Mouse (Mus musculus): Measurements from ENCODE around the gene Tmem26. TPM values are rescaled to one million over a fixed set of nuclear protein-coding genes. Genes with fewer than 3 reads are reported as not detected.

Tmem26 gene
- polyA plus RNA-seq, 1 experiment: 0.18 TPM

DNA sequence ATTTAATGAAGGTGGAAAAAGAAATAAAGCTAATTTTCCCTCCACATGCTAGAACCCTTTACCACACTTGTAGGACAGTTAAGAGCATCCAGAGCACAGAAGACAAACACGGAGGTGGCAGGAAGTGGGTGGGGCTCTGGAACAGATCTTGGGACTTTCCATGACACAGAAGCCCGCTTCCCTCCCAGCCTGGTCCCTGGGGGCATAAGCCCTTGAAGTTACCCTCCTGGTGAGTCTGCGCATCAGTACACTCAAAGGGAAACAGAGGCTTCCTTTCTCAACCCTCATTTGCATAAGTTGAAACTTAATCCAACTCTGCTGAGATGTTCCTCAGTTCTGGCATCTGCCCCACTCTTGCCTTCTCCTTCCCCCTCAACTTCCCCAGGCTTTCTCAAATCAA is 72.0 kb downstream of the Tmem26 start:
- H3K4me3 ChIP-seq (ENCODE audit: low read depth, low read length): no peak overlapping the region
- H3K4me1 ChIP-seq (ENCODE audit: control insufficient read depth, insufficient read depth, insufficient read length, low read length): no peaks in the 10 kb centered on the region
- H3K36me3 ChIP-seq (ENCODE audit: control insufficient read depth, insufficient read depth, low read length): no peaks in the 10 kb centered on the region
- H3K27me3 ChIP-seq (ENCODE audit: control insufficient read depth, insufficient read depth, low read length): no peaks in the 10 kb centered on the region
- no peak overlapping the region for H3K27ac ChIP-seq (ENCODE audit: insufficient read depth, low read depth, low read length)
- TF ChIP-seq CTCF (IDR thresholded peaks at IDR 0.05; ENCODE audit: extremely low read depth, insufficient read length, insufficient replicate concordance, low read depth, low read length): no peak
- TF ChIP-seq POLR2A (IDR thresholded peaks at IDR 0.05; ENCODE audit: low read depth, low read length): no peak
- WGBS: 30% methylated on average over 3 of the region's 3 CpGs

DNA sequence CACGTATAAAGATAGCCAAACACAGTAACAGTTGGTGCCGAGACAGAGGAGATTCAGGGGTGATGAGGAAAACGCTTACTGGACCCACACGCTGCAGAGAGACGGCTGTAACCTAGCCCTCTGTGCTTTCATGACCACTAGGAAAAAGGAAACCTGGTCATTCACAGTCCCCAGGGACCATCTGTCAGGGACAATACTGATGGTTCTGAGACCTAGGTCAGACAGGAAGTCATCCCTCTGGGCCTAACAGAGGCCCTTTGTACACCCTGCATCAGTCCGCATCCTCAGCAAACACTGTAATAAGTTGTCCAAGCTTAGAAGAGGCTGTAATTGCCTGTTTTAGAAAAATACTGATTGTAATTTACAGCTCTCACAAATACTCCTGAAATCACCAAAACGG is 76.4 kb downstream of the Tmem26 start:
- no peak overlapping the region for H3K4me3 ChIP-seq (ENCODE audit: low read depth, low read length)
- no peaks in the 10 kb centered on the region for H3K4me1 ChIP-seq (ENCODE audit: control insufficient read depth, insufficient read depth, insufficient read length, low read length)
- TF ChIP-seq CTCF (IDR thresholded peaks at IDR 0.05; ENCODE audit: extremely low read depth, insufficient read length, insufficient replicate concordance, low read depth, low read length) (no peak), POLR2A (IDR thresholded peaks at IDR 0.05; ENCODE audit: low read depth, low read length) (no peak)
- 87% methylated on average over 7 of the region's 7 CpGs for WGBS
- no peaks in the 10 kb centered on the region for H3K27me3 ChIP-seq (ENCODE audit: control insufficient read depth, insufficient read depth, low read length)
- no peak overlapping the region for H3K27ac ChIP-seq (ENCODE audit: insufficient read depth, low read depth, low read length)
- no peaks in the 10 kb centered on the region for H3K36me3 ChIP-seq (ENCODE audit: control insufficient read depth, insufficient read depth, low read length)

DNA sequence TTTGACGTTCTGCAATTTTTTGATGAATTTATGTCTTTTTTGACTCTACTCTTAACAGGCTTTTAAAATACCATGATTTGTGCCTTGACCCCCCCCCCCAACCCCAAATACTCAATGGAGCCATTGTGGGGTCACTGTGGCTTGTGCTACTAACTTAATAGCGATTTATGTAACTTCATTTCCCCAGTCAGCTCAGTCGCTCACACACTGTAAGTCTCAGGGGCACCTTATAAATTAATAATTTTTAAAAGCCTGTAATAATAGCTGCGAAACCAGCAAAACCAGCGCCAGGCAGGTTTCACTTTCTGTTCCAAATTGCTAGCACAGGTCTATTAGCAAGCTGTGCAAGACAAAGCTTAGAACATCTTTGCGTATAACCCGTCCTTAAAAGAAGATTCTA is 76.9 kb downstream of the Tmem26 start:
- Histone ChIP-seq H3K36me3 (ENCODE audit: control insufficient read depth, insufficient read depth, low read length) (no peaks in the 10 kb centered on the region), H3K27ac (ENCODE audit: insufficient read depth, low read depth, low read length) (no peak overlapping the region), H3K4me3 (ENCODE audit: low read depth, low read length) (no peak overlapping the region), H3K4me1 (ENCODE audit: control insufficient read depth, insufficient read depth, insufficient read length, low read length) (no peaks in the 10 kb centered on the region), H3K27me3 (ENCODE audit: control insufficient read depth, insufficient read depth, low read length) (no peaks in the 10 kb centered on the region)
- TF ChIP-seq POLR2A (IDR thresholded peaks at IDR 0.05; ENCODE audit: low read depth, low read length): no peak
- TF ChIP-seq CTCF (IDR thresholded peaks at IDR 0.05; ENCODE audit: extremely low read depth, insufficient read length, insufficient replicate concordance, low read depth, low read length): no peak
- 69% methylated on average over 7 of the region's 7 CpGs for WGBS

DNA sequence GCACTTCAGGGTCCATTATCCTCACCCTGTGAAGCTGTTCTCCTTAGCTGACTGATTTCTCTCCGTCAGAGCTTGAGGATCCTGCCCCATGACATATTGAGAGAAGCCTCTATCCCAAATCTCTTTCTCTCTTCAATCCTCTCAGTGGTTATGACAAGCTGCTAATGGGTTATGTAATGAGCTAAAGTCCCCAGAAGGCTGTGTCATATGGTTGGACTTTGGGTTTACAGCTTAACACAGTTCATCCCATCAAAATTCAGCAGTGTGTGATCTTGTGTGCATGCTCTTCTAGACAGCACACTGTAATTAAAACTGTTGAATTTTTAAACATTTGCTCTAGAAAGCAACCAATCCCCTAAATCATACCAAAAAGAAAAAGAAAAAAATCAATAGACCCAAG is 82.9 kb downstream of the Tmem26 start:
- Histone ChIP-seq H3K4me3 (ENCODE audit: low read depth, low read length) (no peak overlapping the region), H3K4me1 (ENCODE audit: control insufficient read depth, insufficient read depth, insufficient read length, low read length) (no peaks in the 10 kb centered on the region), H3K36me3 (ENCODE audit: control insufficient read depth, insufficient read depth, low read length) (no peaks in the 10 kb centered on the region), H3K27ac (ENCODE audit: insufficient read depth, low read depth, low read length) (no peak overlapping the region), H3K27me3 (ENCODE audit: control insufficient read depth, insufficient read depth, low read length) (no peaks in the 10 kb centered on the region)
- WGBS: 86% methylated on average over 1 of the region's 1 CpGs
- TF ChIP-seq CTCF (IDR thresholded peaks at IDR 0.05; ENCODE audit: extremely low read depth, insufficient read length, insufficient replicate concordance, low read depth, low read length) (no peak), POLR2A (IDR thresholded peaks at IDR 0.05; ENCODE audit: low read depth, low read length) (no peak)

DNA sequence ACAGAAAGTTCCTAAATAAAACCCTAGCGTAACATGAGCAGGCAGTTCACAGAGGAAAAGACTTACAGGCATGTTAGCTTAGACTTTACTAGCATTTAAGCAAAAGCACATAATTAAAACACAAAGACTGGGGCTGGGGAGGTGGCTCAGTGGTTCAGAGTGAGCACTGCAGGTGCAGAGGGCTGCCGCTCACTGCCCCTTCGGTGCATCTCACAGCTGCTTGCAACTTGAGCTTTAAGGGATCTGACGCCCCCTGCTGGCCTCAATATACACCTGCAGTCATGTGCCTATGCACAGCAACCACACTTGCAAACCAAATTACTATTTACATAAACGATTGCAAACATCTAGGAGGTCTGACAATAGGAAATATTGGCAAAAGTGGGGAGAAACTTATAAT is 87.5 kb downstream of the Tmem26 start:
- Histone ChIP-seq H3K4me1 (ENCODE audit: control insufficient read depth, insufficient read depth, insufficient read length, low read length) (no peaks in the 10 kb centered on the region), H3K27ac (ENCODE audit: insufficient read depth, low read depth, low read length) (no peak overlapping the region), H3K27me3 (ENCODE audit: control insufficient read depth, insufficient read depth, low read length) (no peaks in the 10 kb centered on the region), H3K4me3 (ENCODE audit: low read depth, low read length) (no peak overlapping the region), H3K36me3 (ENCODE audit: control insufficient read depth, insufficient read depth, low read length) (no peaks in the 10 kb centered on the region)
- TF ChIP-seq CTCF (IDR thresholded peaks at IDR 0.05; ENCODE audit: extremely low read depth, insufficient read length, insufficient replicate concordance, low read depth, low read length) (peak; percentile 25; the same call in 1 of the 2 replicates), POLR2A (IDR thresholded peaks at IDR 0.05; ENCODE audit: low read depth, low read length) (no peak)
- 89% methylated on average over 5 of the region's 5 CpGs for WGBS

DNA sequence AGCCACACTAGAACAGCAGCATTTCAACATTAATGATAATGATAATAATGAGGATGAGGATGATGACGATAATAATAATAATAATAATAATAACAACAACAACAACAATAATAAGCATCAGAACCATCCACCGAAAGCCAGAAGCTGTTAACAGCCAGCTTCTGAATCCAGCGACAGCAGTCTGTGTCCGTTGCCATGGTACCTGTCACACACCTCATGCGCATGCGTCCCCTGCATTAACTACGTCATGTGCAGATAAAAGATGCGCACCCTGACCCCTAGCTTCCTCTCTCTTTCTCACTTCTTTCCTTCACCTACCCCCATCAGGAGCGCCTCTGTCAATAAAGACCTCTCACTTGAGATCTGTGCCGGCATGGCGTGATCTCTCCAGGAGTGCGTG is 89.3 kb downstream of the Tmem26 start:
- no peaks in the 10 kb centered on the region for H3K27me3 ChIP-seq (ENCODE audit: control insufficient read depth, insufficient read depth, low read length)

DNA sequence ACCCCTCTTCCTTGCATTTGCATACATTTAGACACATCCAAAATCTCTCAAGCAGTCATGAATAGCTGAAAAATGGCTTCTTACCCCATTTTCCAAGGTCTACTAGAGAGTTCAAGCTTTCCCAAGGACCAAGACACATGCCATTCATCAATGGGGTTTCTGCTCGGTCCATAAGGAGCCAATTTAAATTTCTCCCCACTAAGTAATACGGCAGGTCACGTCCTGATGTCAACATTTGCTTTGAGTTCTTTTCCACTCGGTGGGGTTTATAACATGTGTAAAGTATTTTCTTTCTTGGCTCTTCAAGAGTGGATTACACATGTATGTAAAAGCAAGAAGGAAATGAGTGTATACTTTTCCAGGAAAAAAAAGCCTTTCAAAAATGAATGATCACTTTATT is 93.8 kb downstream of the Tmem26 start:
- Histone ChIP-seq H3K27me3 (ENCODE audit: control insufficient read depth, insufficient read depth, low read length) (no peaks in the 10 kb centered on the region), H3K4me1 (ENCODE audit: control insufficient read depth, insufficient read depth, insufficient read length, low read length) (no peaks in the 10 kb centered on the region), H3K36me3 (ENCODE audit: control insufficient read depth, insufficient read depth, low read length) (no peaks in the 10 kb centered on the region), H3K27ac (ENCODE audit: insufficient read depth, low read depth, low read length) (no peak overlapping the region), H3K4me3 (ENCODE audit: low read depth, low read length) (no peak overlapping the region)
- WGBS: 88% methylated on average over 4 of the region's 4 CpGs
- no peak for TF ChIP-seq CTCF (IDR thresholded peaks at IDR 0.05; ENCODE audit: extremely low read depth, insufficient read length, insufficient replicate concordance, low read depth, low read length)
- no peak for TF ChIP-seq POLR2A (IDR thresholded peaks at IDR 0.05; ENCODE audit: low read depth, low read length)

More for the DNA sequence above, 89.3 kb downstream of the Tmem26 start:
- Histone ChIP-seq H3K27ac (ENCODE audit: insufficient read depth, low read depth, low read length) (no peak overlapping the region), H3K36me3 (ENCODE audit: control insufficient read depth, insufficient read depth, low read length) (no peaks in the 10 kb centered on the region), H3K4me3 (ENCODE audit: low read depth, low read length) (no peak overlapping the region), H3K4me1 (ENCODE audit: control insufficient read depth, insufficient read depth, insufficient read length, low read length) (no peaks in the 10 kb centered on the region)
- TF ChIP-seq POLR2A (IDR thresholded peaks at IDR 0.05; ENCODE audit: low read depth, low read length) (no peak), CTCF (IDR thresholded peaks at IDR 0.05; ENCODE audit: extremely low read depth, insufficient read length, insufficient replicate concordance, low read depth, low read length) (no peak)
- whole genome bisulfite sequencing: 84% methylated on average over 12 of the region's 12 CpGs

All from small intestine, adult 2 months (tissue).